Mouse (Mus musculus) bone marrow, adult 2 months (tissue): Measurements from ENCODE around the gene Dennd1a. TPM values are rescaled to one million over a fixed set of nuclear protein-coding genes. Genes with fewer than 3 reads are reported as not detected.
"Not testable (repeated sequence)": the region's sequence is repeated elsewhere in the genome, so short reads cannot be mapped to it uniquely, and the experiment has no call there.

Experiments
- H3K27ac ChIP-seq: fragments of 200-500 bp; 2 replicates; pipeline ENCODE4 v1.5.1; 2012; ENCODE audit warnings: low read depth, mild to moderate bottlenecking, control low read depth, inconsistent platforms, low read length; ENCODE audit not compliant: control insufficient read depth, poor library complexity, insufficient read depth
- H3K4me1 ChIP-seq: fragments of 200-500 bp; 2 replicates; pipeline ENCODE4 v1.6.1; 2011; ENCODE audit warnings: low read length; ENCODE audit not compliant: control insufficient read depth, insufficient read depth
- H3K4me3 ChIP-seq: fragments of 200-500 bp; replicated peaks from 2 replicates; pipeline ENCODE3; 2011; ENCODE audit warnings: mild to moderate bottlenecking, low read depth, low read length, control low read depth; ENCODE audit not compliant: control insufficient read depth
- CTCF ChIP-seq: fragments of 200-500 bp; IDR thresholded peaks from 2 replicates; pipeline ENCODE4 v1.5.1; 2011; ENCODE audit warnings: low read length, control low read depth; ENCODE audit not compliant: control insufficient read depth, insufficient read depth
- POLR2A ChIP-seq: fragments of 200-500 bp; IDR thresholded peaks from 2 replicates; pipeline ENCODE4 v1.6.1; 2011; ENCODE audit warnings: low read depth, mild to moderate bottlenecking, control low read depth, low read length, borderline replicate concordance; ENCODE audit not compliant: control insufficient read depth
- WGBS: fragments of 180-500 bp; shearing (Covaris S2); methylation state at CpG from one replicate; pipeline ENCODE4 v1.1.7; 2018; 5-methylcytosine and 5-hydroxymethylcytosine counted together
- polyA plus RNA-seq: library from polyadenylated mRNA; stranded (reverse); fragments of >200 nt; gene quantifications from 2 replicates; pipeline ENCODE4 v1.2.4, GENCODE M21; 2011; ENCODE audit warnings: low replicate concordance; ENCODE audit not compliant: missing spikeins, insufficient read depth, insufficient read length

Gene Dennd1a
- polyA plus RNA-seq, 1 experiment, result 22.9 TPM

- Histone ChIP-seq H3K4me3 (no peak overlapping the region), H3K27ac (no peak overlapping the region), H3K4me1 (no peaks in the 10 kb centered on the region)
- WGBS, result 56% methylated on average over 5 of the region's 5 CpGs
- TF ChIP-seq POLR2A (no peak), CTCF (no peak)
Measured at GRCm38 (mm10) chr2:37969713-37970485, 317.3 kb downstream of the Dennd1a start.

- whole genome bisulfite sequencing, result 94% methylated on average over 4 of the region's 4 CpGs
- TF ChIP-seq CTCF, result no peak
- TF ChIP-seq POLR2A, result no peak
- Histone ChIP-seq H3K4me1 (no peaks in the 10 kb centered on the region), H3K27ac (no peak overlapping the region), H3K4me3 (no peak overlapping the region)
Measured at GRCm38 (mm10) chr2:37964534-37964933, 322.7 kb downstream of the Dennd1a start.

GRCm38 (mm10) chr2:37963362-37963761 is 323.8 kb downstream of the Dennd1a start:
- H3K27ac ChIP-seq, result no peak overlapping the region
- no peaks in the 10 kb centered on the region for H3K4me1 ChIP-seq
- no peak overlapping the region for H3K4me3 ChIP-seq
- WGBS, result 78% methylated on average over 4 of the region's 4 CpGs
- TF ChIP-seq CTCF, result no peak

GRCm38 (mm10) chr2:37948424-37948823 is 338.8 kb downstream of the Dennd1a start:
- no peak for TF ChIP-seq POLR2A
- peak; percentile 44; the same call in 1 of the 2 replicates for TF ChIP-seq CTCF
- no peaks in the 10 kb centered on the region for H3K4me1 ChIP-seq
- H3K4me3 ChIP-seq, result no peak overlapping the region
- WGBS, result 38% methylated on average over 2 of the region's 2 CpGs
- no peak overlapping the region for H3K27ac ChIP-seq

GRCm38 (mm10) chr2:37945598-37946336 is 341.4 kb downstream of the Dennd1a start:
- Histone ChIP-seq H3K27ac (no peak overlapping the region), H3K4me1 (no peaks in the 10 kb centered on the region), H3K4me3 (no peak overlapping the region)
- 44% methylated on average over 9 of the region's 9 CpGs for WGBS
- no peak for TF ChIP-seq POLR2A
- no peak for TF ChIP-seq CTCF

- TF ChIP-seq CTCF, result no peak
- TF ChIP-seq POLR2A, result no peak
- no peak overlapping the region for H3K27ac ChIP-seq
- WGBS, result 89% methylated on average over 2 of the region's 2 CpGs
- H3K4me3 ChIP-seq, result no peak overlapping the region
- H3K4me1 ChIP-seq, result no peaks in the 10 kb centered on the region
Measured at GRCm38 (mm10) chr2:37942906-37943305, 344.3 kb downstream of the Dennd1a start.

- TF ChIP-seq POLR2A (no peak), CTCF (no peak)
- H3K27ac ChIP-seq, result no peak overlapping the region
Measured at GRCm38 (mm10) chr2:37941741-37942140, 345.4 kb downstream of the Dennd1a start.

GRCm38 (mm10) chr2:37940845-37941361 is 346.3 kb downstream of the Dennd1a start:
- Histone ChIP-seq H3K4me1 (no peaks in the 10 kb centered on the region), H3K4me3 (no peak overlapping the region), H3K27ac (no peak overlapping the region)
- TF ChIP-seq POLR2A (no peak), CTCF (no peak)
- 66% methylated on average over 4 of the region's 4 CpGs for WGBS

More at GRCm38 (mm10) chr2:37941741-37942140, 345.4 kb downstream of the Dennd1a start:
- H3K4me3 ChIP-seq, result no peak overlapping the region
- H3K4me1 ChIP-seq, result no peaks in the 10 kb centered on the region

- TF ChIP-seq CTCF (no peak), POLR2A (no peak)
- WGBS, result 85% methylated on average over 1 of the region's 1 CpGs
- Histone ChIP-seq H3K27ac (no peak overlapping the region), H3K4me1 (no peaks in the 10 kb centered on the region), H3K4me3 (no peak overlapping the region)
Measured at GRCm38 (mm10) chr2:37939997-37940396, 347.2 kb downstream of the Dennd1a start.

- not testable (repeated sequence) for H3K4me3 ChIP-seq, H3K27ac ChIP-seq, H3K4me1 ChIP-seq
- WGBS, result 81% methylated on average over 4 of the region's 4 CpGs
Measured at GRCm38 (mm10) chr2:37936922-37937321, 350.3 kb downstream of the Dennd1a start.
